Mouse (Mus musculus) bone marrow macrophage, adult 2 months (primary cell): ENCODE data around the gene Gm21987.

Source experiments
- CTCF ChIP-seq: IDR thresholded peaks from 2 replicates; pipeline ENCODE4 v1.5.1; 2012; ENCODE audit warnings: low read depth, mild to moderate bottlenecking, low read length, moderate library complexity
- POLR2A ChIP-seq: IDR thresholded peaks from 2 replicates; pipeline ENCODE4 v1.6.1; 2012; ENCODE audit warnings: mild to moderate bottlenecking, low read depth, low read length, borderline replicate concordance

GRCm38 (mm10) chr16:38395060-38395730 lies 48.4 kb downstream of the Gm21987 start:
- no peak for TF ChIP-seq POLR2A
- TF ChIP-seq CTCF: no peak
